Mouse (Mus musculus) cerebellum, postnatal 14 days (tissue): Measurements from ENCODE around the gene Psmg1.
A peak's percentile ranks its signal among the peaks of the same experiment; 100 is the strongest.

Source experiments
- DNase-seq, 2 experiments: peaks; one replicate each; pipeline ENCODE4 v3.0.0; 2021; ENCODE audit warnings: mixed read lengths in 2 of 2

The Psmg1 gene

GRCm38 (mm10) chr16:95956618-95957017 is 34.1 kb downstream of the Psmg1 start:
- DNase-seq = peak in 1 of 2 experiments; percentile 50

GRCm38 (mm10) chr16:95955716-95956346 is 34.9 kb downstream of the Psmg1 start:
- DNase-seq = no peak

- DNase-seq = no peak
Measured at GRCm38 (mm10) chr16:95954341-95954740, 36.4 kb downstream of the Psmg1 start.

GRCm38 (mm10) chr16:95953159-95953650 is 37.6 kb downstream of the Psmg1 start:
- DNase-seq = no peak

- no peak for DNase-seq
Measured at GRCm38 (mm10) chr16:95951471-95951870, 39.3 kb downstream of the Psmg1 start.

GRCm38 (mm10) chr16:95945389-95946311 is 45.1 kb downstream of the Psmg1 start:
- peak; percentile 82 to 84 for DNase-seq

- DNase-seq = no peak
Measured at GRCm38 (mm10) chr16:95943186-95943585, 47.6 kb downstream of the Psmg1 start.

GRCm38 (mm10) chr16:95941575-95941974 is 49.2 kb downstream of the Psmg1 start:
- DNase-seq = no peak

- no peak for DNase-seq
Measured at GRCm38 (mm10) chr16:95935495-95935961, 55.2 kb downstream of the Psmg1 start.

- DNase-seq = no peak
Measured at GRCm38 (mm10) chr16:95932860-95933259, 57.9 kb downstream of the Psmg1 start.

GRCm38 (mm10) chr16:95931509-95931908 is 59.3 kb downstream of the Psmg1 start:
- no peak for DNase-seq
